Comparison of ENCODE assay signal across 34 mouse cellular contexts in the genomic region with DNA sequence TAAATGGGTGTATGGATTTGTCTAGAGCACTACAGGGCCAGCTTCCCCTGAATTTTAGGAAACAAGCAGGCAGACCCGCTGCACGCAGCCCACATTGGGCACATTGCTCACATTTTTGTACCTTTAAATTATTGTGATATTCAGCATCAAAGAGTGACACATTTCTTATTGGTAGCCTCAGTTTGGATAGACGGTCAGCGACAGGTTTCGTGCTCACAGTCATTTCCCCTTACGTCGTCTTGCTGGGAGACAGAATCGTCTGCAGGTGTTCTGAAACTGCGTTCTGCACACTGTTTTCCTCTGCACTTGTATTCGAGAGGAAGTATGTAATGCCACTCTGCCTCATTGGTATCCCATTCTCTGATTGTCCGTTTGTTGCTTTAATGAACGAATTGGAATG.
"Had no signal": no experiment of that assay in that cellular context is flagged by ENCODE, and none has a peak within 500 bp of the region (broad histone marks: within the 10 kb centered on the region; RNA-seq: fewer than 3 reads in every experiment).

No protein-coding gene starts in this region.

- H3K4me1 ChIP-seq: heart, embryonic 12.5 days; heart, embryonic 13.5 days; heart, embryonic 15.5 days; hindbrain, embryonic 10.5 days; hindbrain, embryonic 12.5 days; hindbrain, embryonic 13.5 days; hindbrain, embryonic 15.5 days; kidney, embryonic 15.5 days had no signal

- H3K27ac ChIP-seq: heart, embryonic 13.5 days; heart, embryonic 15.5 days; hindbrain, embryonic 10.5 days; hindbrain, embryonic 12.5 days; hindbrain, embryonic 13.5 days; hindbrain, embryonic 14.5 days; hindbrain, embryonic 15.5 days; hindbrain, postnatal 0 days; kidney, embryonic 15.5 days; kidney, postnatal 0 days; layer of hippocampus, adult 2 months; left cerebral cortex, adult 2 months had no signal

- H3K27me3 ChIP-seq: heart, embryonic 12.5 days; heart, embryonic 13.5 days; heart, embryonic 15.5 days; hindbrain, embryonic 12.5 days; hindbrain, embryonic 13.5 days; hindbrain, embryonic 15.5 days; kidney, embryonic 15.5 days had no signal

- ATAC-seq: hindbrain, embryonic 16.5 days; hindbrain, postnatal 0 days; inflammation-experienced regulatory T-cells, adult 6 months; intestine, embryonic 16.5 days; intestine, postnatal 0 days had no signal

- H3K4me2 ChIP-seq: heart, embryonic 11.5 days; heart, embryonic 12.5 days; heart, embryonic 13.5 days; heart, embryonic 15.5 days; hindbrain, embryonic 12.5 days; hindbrain, embryonic 13.5 days; hindbrain, embryonic 14.5 days; hindbrain, embryonic 15.5 days; kidney, embryonic 15.5 days had no signal

- H3K36me3 ChIP-seq: heart, embryonic 12.5 days; heart, embryonic 13.5 days; heart, embryonic 15.5 days; hindbrain, embryonic 10.5 days; hindbrain, embryonic 12.5 days; hindbrain, embryonic 13.5 days; hindbrain, embryonic 15.5 days; kidney, embryonic 15.5 days had no signal

- H3K9me3 ChIP-seq: heart, embryonic 12.5 days; heart, embryonic 13.5 days; heart, embryonic 15.5 days; hindbrain, embryonic 10.5 days; hindbrain, embryonic 12.5 days; hindbrain, embryonic 13.5 days; hindbrain, embryonic 15.5 days; kidney, embryonic 15.5 days had no signal

- DNase-seq: heart, postnatal 10 days; heart, postnatal 14 days; heart, postnatal 36 days; heart, postnatal 4 days; kidney, adult 11 months; kidney, adult 18-20 months; kidney, adult 2 months; kidney, adult 8-10 months; kidney, adult 9 months; kidney, postnatal 10 days; kidney, postnatal 14 days; kidney, postnatal 25 days; kidney, postnatal 36 days; kidney, postnatal 4 days; layer of hippocampus, adult 9-11 months; layer of hippocampus, postnatal 36 days had no signal

- H3K9ac ChIP-seq: heart, embryonic 12.5 days; heart, embryonic 13.5 days; heart, embryonic 15.5 days; hindbrain, embryonic 12.5 days; hindbrain, embryonic 13.5 days; hindbrain, embryonic 14.5 days; hindbrain, embryonic 15.5 days; kidney, embryonic 15.5 days had no signal

- H3K4me3 ChIP-seq: heart, embryonic 12.5 days; heart, embryonic 13.5 days; heart, embryonic 15.5 days; hindbrain, embryonic 10.5 days; hindbrain, embryonic 12.5 days; hindbrain, embryonic 13.5 days; hindbrain, embryonic 15.5 days; kidney, embryonic 15.5 days; layer of hippocampus, adult 2 months; left cerebral cortex, adult 2 months had no signal
